10 mouse cellular contexts compared by ENCODE assay signal in the genomic region with DNA sequence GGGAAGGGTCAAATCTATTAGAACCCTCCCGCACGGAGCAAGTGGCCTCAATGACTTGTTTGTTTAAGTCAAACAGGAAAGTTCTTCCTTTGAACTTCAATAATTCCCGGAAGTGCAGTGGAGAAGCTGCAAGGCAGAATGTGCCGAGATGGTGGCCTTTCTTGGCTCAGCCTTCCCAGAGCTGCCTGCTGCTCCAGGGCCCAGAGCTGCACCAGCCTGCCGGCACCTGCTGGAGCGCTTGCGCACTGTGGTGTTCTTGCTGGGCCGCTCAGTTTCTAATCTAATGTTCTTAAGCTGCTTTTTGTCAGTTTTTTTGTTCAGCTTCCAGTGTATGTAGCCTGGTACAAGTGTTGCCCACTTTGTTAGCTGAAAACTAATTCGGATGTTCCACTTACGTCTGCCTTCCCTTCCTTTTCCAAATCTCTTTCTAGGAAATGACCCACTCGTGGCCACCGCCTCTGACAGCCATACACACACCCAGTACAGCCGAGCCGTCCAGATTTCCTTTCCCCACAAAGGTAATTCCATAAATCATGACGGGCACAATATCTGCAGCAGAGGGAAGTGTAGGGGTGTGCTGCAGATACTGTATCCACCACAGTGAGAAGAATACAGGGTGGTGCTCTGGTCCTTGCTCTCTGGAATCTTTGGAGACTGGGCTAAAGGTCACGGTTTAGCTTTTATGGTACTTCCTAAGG.
DNase-seq lines count a peak whose midpoint lies in the region; ATAC-seq and TF ChIP-seq lines count a peak whose summit lies in the region.
"Had no signal": no experiment of that assay in that cellular context is flagged by ENCODE, and none has a peak within 500 bp of the region (broad histone marks: within the 10 kb centered on the region; RNA-seq: fewer than 3 reads in every experiment).

No protein-coding gene starts in this region.

- no peaks in the 10 kb centered on the region for H3K9me3 ChIP-seq in hindbrain, postnatal 0 days (ENCODE audit: low read length)
- no peaks in the 10 kb centered on the region for H3K9me3 ChIP-seq in hindbrain, embryonic 12.5 days (replicated peaks)
- H3K9me3 ChIP-seq in intestine, embryonic 14.5 days (ENCODE audit: control insufficient read depth, low read length), result 0 out of 2 replicates have a peak, but pooled peaks cover 4% of the 10 kb centered on the region
- H3K9me3 ChIP-seq: embryonic facial prominence, embryonic 12.5 days had no signal

- H3K36me3 ChIP-seq in hindbrain, postnatal 0 days (ENCODE audit: insufficient read depth, low read length), result no peaks in the 10 kb centered on the region
- H3K36me3 ChIP-seq in hindbrain, embryonic 12.5 days, result no peaks in the 10 kb centered on the region
- no peaks in the 10 kb centered on the region for H3K36me3 ChIP-seq in intestine, embryonic 14.5 days (ENCODE audit: control insufficient read depth, insufficient read depth, low read length)
- H3K36me3 ChIP-seq: embryonic facial prominence, embryonic 12.5 days had no signal

- TF ChIP-seq POLR2A in brain, embryonic 14.5 days (IDR thresholded peaks at IDR 0.05; ENCODE audit: borderline replicate concordance, extremely low read depth, insufficient read depth, insufficient read length, poor library complexity, severe bottlenecking), result no peak

- H3K4me2 ChIP-seq in hindbrain, postnatal 0 days (ENCODE audit: low read depth, low read length), result no peak overlapping the region
- no peak overlapping the region for H3K4me2 ChIP-seq in hindbrain, embryonic 12.5 days (replicated peaks)
- no peak overlapping the region for H3K4me2 ChIP-seq in intestine, embryonic 14.5 days (ENCODE audit: low read length)
- H3K4me2 ChIP-seq: embryonic facial prominence, embryonic 12.5 days had no signal

- no peaks in the 10 kb centered on the region for H3K27me3 ChIP-seq in hindbrain, postnatal 0 days (ENCODE audit: insufficient read depth, low read length)
- H3K27me3 ChIP-seq in hindbrain, embryonic 12.5 days, result no peaks in the 10 kb centered on the region
- no peaks in the 10 kb centered on the region for H3K27me3 ChIP-seq in intestine, embryonic 14.5 days (replicated peaks; ENCODE audit: control insufficient read depth, insufficient read depth, low read length)
- H3K27me3 ChIP-seq: embryonic facial prominence, embryonic 12.5 days had no signal

- H3K4me1 ChIP-seq in hindbrain, postnatal 0 days (ENCODE audit: insufficient read depth, low read length), result no peaks in the 10 kb centered on the region
- H3K4me1 ChIP-seq in hindbrain, embryonic 12.5 days, result no peaks in the 10 kb centered on the region
- H3K4me1 ChIP-seq in intestine, embryonic 14.5 days (replicated peaks; ENCODE audit: control insufficient read depth, insufficient read depth, low read length), result 0 out of 2 replicates have a peak, but pooled peaks cover 2% of the 10 kb centered on the region
- H3K4me1 ChIP-seq: embryonic facial prominence, embryonic 12.5 days had no signal

- peak; percentile 25 for DNase-seq in hindbrain, postnatal 0 days (ENCODE audit: low spot score)
- peak; percentile 51 for DNase-seq in brain, embryonic 14.5 days (ENCODE audit: low read depth)
- DNase-seq in intestine, embryonic 14.5 days (ENCODE audit: low spot score), result peak; percentile 65
- peak; percentile 54 for DNase-seq in lung, postnatal 14 days
- DNase-seq in cerebellum, adult 11 months, result no peak
- DNase-seq: gastrocnemius, postnatal 25 days; liver, postnatal 0 days had no signal

- no peak overlapping the region for H3K27ac ChIP-seq in hindbrain, postnatal 0 days
- no peak overlapping the region for H3K27ac ChIP-seq in hindbrain, embryonic 12.5 days
- H3K27ac ChIP-seq in intestine, embryonic 14.5 days (ENCODE audit: low read depth), result peak overlapping the region; percentile 3; the same call in 1 of the 2 replicates
- H3K27ac ChIP-seq: embryonic facial prominence, embryonic 12.5 days had no signal

- 55% methylated on average over 16 of the region's 16 CpGs for WGBS in hindbrain, postnatal 0 days
- WGBS in hindbrain, embryonic 12.5 days, result 73% methylated on average over 16 of the region's 16 CpGs
- WGBS in intestine, embryonic 14.5 days, result 41% methylated on average over 16 of the region's 16 CpGs

- no peak for ATAC-seq in hindbrain, postnatal 0 days
- ATAC-seq in hindbrain, embryonic 12.5 days (ENCODE audit: low FRiP score), result no peak
- peak; percentile 49; the same call in 1 of the 2 replicates for ATAC-seq in intestine, embryonic 14.5 days (replicated peaks; ENCODE audit: low FRiP score, low TSS enrichment, low read depth)
- no peak for ATAC-seq in cerebellum, adult (ENCODE audit: insufficient number of reproducible peaks, low FRiP score, low TSS enrichment)
- ATAC-seq: liver, postnatal 0 days had no signal

- no peak overlapping the region for H3K9ac ChIP-seq in hindbrain, postnatal 0 days (replicated peaks; ENCODE audit: low read length)
- no peak overlapping the region for H3K9ac ChIP-seq in hindbrain, embryonic 12.5 days
- H3K9ac ChIP-seq in intestine, embryonic 14.5 days (ENCODE audit: low read length), result no peak overlapping the region
- H3K9ac ChIP-seq: embryonic facial prominence, embryonic 12.5 days; liver, postnatal 0 days had no signal

- no peak for TF ChIP-seq CTCF in hindbrain, postnatal 0 days (IDR thresholded peaks at IDR 0.05; ENCODE audit: low read depth)
- TF ChIP-seq CTCF in brain, embryonic 14.5 days (IDR thresholded peaks at IDR 0.05; ENCODE audit: borderline replicate concordance, extremely low read depth, insufficient read depth, insufficient read length), result no peak

- H3K4me3 ChIP-seq in hindbrain, postnatal 0 days (ENCODE audit: low read length), result no peak overlapping the region
- no peak overlapping the region for H3K4me3 ChIP-seq in hindbrain, embryonic 12.5 days
- H3K4me3 ChIP-seq in intestine, embryonic 14.5 days (ENCODE audit: low read depth, low read length), result no peak overlapping the region
- H3K4me3 ChIP-seq: embryonic facial prominence, embryonic 12.5 days had no signal
